Mouse (Mus musculus): Measurements from ENCODE around the gene Pla2g6. TPM values are rescaled to one million over a fixed set of nuclear protein-coding genes. Genes with fewer than 3 reads are reported as not detected.

The Pla2g6 gene
- 10 to 100 TPM; 12.7 to 16.7 TPM for total RNA-seq (2023)

GRCm38 (mm10) chr15:79328058-79328938, at the start of gene Pla2g6:
Gene Pla2g6 (minus strand): TSS chr15:79328390.

GRCm38 (mm10) chr15:79346051-79346793, 18.0 kb upstream of the Pla2g6 start, which contains the start of gene Maff:
Gene Maff (plus strand): TSS chr15:79346621.

GRCm38 (mm10) chr15:79285399-79285798, 42.8 kb downstream of the Pla2g6 start, which contains the start of gene Baiap2l2:
Gene Baiap2l2 (minus strand): TSS chr15:79285537.

GRCm38 (mm10) chr15:79254661-79255060, 73.5 kb downstream of the Pla2g6 start, which contains the start of gene Slc16a8:
Gene Slc16a8 (minus strand): TSS chr15:79254761.

Other genes starting within 250 kb of the Pla2g6 start
- gene Micall1, start 219.5 kb downstream of the Pla2g6 start, total RNA-seq (2023), result 10 to 100 TPM; 53.3 to 55.5 TPM
- 10 to 100 TPM; 60.7 to 71.0 TPM for gene Polr2f, start 187.4 kb downstream of the Pla2g6 start, total RNA-seq (2023)
- not detected for gene 1700088E04Rik, start 187.1 kb downstream of the Pla2g6 start, total RNA-seq (2023)
- not detected for gene Sox10, start 163.2 kb downstream of the Pla2g6 start, total RNA-seq (2023)
- 10 to 100 TPM; 22.3 to 25.8 TPM for gene Pick1, start 99.2 kb downstream of the Pla2g6 start, total RNA-seq (2023)
- gene Gm49486, start 99.0 kb downstream of the Pla2g6 start, total RNA-seq (2023), result 1 to 10 TPM in 1 of 2 experiments, under 1 TPM in 1; 0.50 to 1.4 TPM
- not detected for gene Slc16a8, start 73.6 kb downstream of the Pla2g6 start, total RNA-seq (2023)
- 1 to 10 TPM; 1.9 to 2.4 TPM for gene Baiap2l2, start 42.9 kb downstream of the Pla2g6 start, total RNA-seq (2023)
- gene Maff, start 18.2 kb upstream of the Pla2g6 start, total RNA-seq (2023), result 100 to 1,000 TPM in 1 of 2 experiments, 10 to 100 TPM in 1; 65.3 to 114 TPM
- 10 to 100 TPM; 39.1 to 43.3 TPM for gene Tmem184b, start 75.2 kb upstream of the Pla2g6 start, total RNA-seq (2023)
- 10 to 100 TPM; 39.9 to 43.8 TPM for gene Csnk1e, start 127.2 kb upstream of the Pla2g6 start, total RNA-seq (2023)
- gene Kcnj4, start 176.9 kb upstream of the Pla2g6 start, total RNA-seq (2023), result not detected
- not detected for gene Kdelr3, start 188.0 kb upstream of the Pla2g6 start, total RNA-seq (2023)
- 100 to 1,000 TPM; 307 to 331 TPM for gene Ddx17, start 218.4 kb upstream of the Pla2g6 start, total RNA-seq (2023)

Data from T-cell, adult 66 days (primary cell).